Mouse (Mus musculus) liver, embryonic 16.5 days (tissue): ENCODE measurements around the gene Cnep1r1. TPM values are rescaled to one million over a fixed set of nuclear protein-coding genes. Genes with fewer than 3 reads are reported as not detected.

ENCODE experiments used
- ATAC-seq: fragments of 200-750 bp; cut with Nextera tagmentation; 2 replicates; pipeline ENCODE4 v1.8.0; 2017; ENCODE audit warnings: low read depth, mild to moderate bottlenecking, moderate number of reproducible peaks, moderate library complexity
- H3K27ac ChIP-seq: fragments of 300-500 bp; sonication (generic); 2 replicates; pipeline ENCODE4 v1.5.1; 2014; ENCODE audit warnings: mild to moderate bottlenecking, low read length
- H3K27me3 ChIP-seq: fragments of 300-500 bp; sonication (generic); 2 replicates; pipeline ENCODE4 v1.6.1; 2014; ENCODE audit warnings: low read depth, low read length, mixed read lengths; ENCODE audit not compliant: control insufficient read depth, insufficient read depth
- H3K36me3 ChIP-seq: fragments of 300-500 bp; sonication (generic); 2 replicates; pipeline ENCODE4 v1.6.1; 2014; ENCODE audit warnings: mild to moderate bottlenecking; ENCODE audit not compliant: control insufficient read depth, insufficient read depth
- H3K4me1 ChIP-seq: fragments of 300-500 bp; sonication (generic); 2 replicates; pipeline ENCODE4 v1.6.1; 2014; ENCODE audit warnings: low read depth, low read length, mixed read lengths; ENCODE audit not compliant: control insufficient read depth
- H3K4me2 ChIP-seq: fragments of 300-500 bp; sonication (generic); 2 replicates; pipeline ENCODE4 v1.6.1; 2014; ENCODE audit warnings: low read depth, low read length, mixed read lengths
- H3K4me3 ChIP-seq: fragments of 300-500 bp; sonication (generic); 2 replicates; pipeline ENCODE4 v1.5.1; 2014; ENCODE audit warnings: low read depth, mild to moderate bottlenecking, low read length
- H3K9ac ChIP-seq: fragments of 300-500 bp; sonication (generic); 2 replicates; pipeline ENCODE4 v1.6.1; 2014; ENCODE audit warnings: low read depth, low read length
- H3K9me3 ChIP-seq: fragments of 300-500 bp; sonication (generic); replicated peaks from 2 replicates; pipeline ENCODE4 v1.6.1; 2016; ENCODE audit warnings: low read length; ENCODE audit not compliant: control insufficient read depth
- WGBS: fragments of 180-500 bp; shearing (Covaris S2); extraction: QIAGEN DNeasy Blood & Tissue Kit; methylation state at CpG from one replicate; pipeline ENCODE4 v1.1.7; 2014; ENCODE audit not compliant: insufficient replicate concordance; 5-methylcytosine and 5-hydroxymethylcytosine counted together
- polyA plus RNA-seq: library from polyadenylated mRNA; unstranded; fragments of >200 nt; fragmentation: Nextera tagmentation; extraction: Ambion mirVana; gene quantifications from 2 replicates; pipeline ENCODE4 v1.2.1, GENCODE M21; 2015

Cnep1r1 gene
- 22.4 and 25.4 TPM in 2 replicates for polyA plus RNA-seq

DNA sequence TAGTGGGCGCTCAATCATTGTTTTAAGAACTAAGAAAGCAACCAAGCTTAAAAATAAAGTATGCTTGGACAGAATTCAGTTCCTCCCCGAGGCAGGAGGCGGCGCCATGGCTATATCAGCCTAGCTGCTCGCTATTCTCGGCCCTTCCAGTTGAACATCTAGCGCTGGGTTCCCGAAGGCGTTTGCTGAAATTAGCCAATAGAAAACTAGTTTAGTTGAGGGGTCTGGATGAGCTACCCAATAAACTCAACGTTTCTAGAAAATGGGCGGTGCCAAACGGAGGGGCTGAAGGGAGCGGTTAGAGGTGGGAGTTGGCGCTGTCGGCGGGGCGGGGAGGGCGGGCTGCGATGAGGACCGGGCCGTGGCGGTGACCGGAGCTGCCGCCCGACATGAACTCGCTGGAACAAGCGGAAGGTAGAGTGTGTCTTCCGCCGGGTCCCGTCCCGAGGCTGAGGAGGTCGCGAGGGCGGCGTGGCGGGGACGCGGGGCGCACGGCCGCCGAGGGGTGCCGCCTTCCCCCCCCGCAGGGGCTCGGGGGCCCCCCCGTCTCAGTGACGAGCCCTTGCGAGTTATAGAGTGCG, at the start of gene Cnep1r1:
Gene Cnep1r1, plus strand, starts transcription at position 314 of the 581 bp plus-strand sequence.
- peak; percentile 98 for ATAC-seq
- WGBS, result under 1% methylated on average over 49 of the region's 49 CpGs

DNA sequence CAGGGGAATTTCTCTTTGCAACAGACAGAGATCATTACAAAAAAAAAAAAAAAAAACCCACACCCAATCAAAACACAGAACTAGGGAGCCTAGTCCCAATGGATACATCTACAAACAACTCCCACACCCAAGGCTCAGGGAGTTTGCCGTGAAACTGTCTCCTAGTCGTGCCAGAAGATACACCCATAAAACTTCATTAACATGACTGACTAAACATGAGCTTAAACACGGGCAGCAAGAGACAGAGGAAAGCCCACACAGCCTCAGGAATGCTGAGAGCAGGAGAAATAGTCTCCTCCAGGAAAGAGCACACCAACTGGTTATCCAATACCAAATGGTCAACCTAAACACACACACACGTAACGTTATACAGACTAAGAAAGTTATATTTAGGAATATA, 36.4 kb upstream of the Cnep1r1 start:
- no peaks in the 10 kb centered on the region for H3K4me1 ChIP-seq
- no peak overlapping the region for H3K4me2 ChIP-seq
- WGBS, result 51% methylated on average over 5 of the region's 5 CpGs
- H3K9ac ChIP-seq, result no peak overlapping the region
- H3K27me3 ChIP-seq, result no peaks in the 10 kb centered on the region
- no peak overlapping the region for H3K4me3 ChIP-seq
- H3K9me3 ChIP-seq, result no peaks in the 10 kb centered on the region
- H3K36me3 ChIP-seq, result no peaks in the 10 kb centered on the region
- no peak for ATAC-seq
- no peak overlapping the region for H3K27ac ChIP-seq

More for the DNA sequence above, at the start of gene Cnep1r1:
- Histone ChIP-seq H3K4me1 (peaks cover 8% of the 10 kb centered on the region; the same call in 1 of the 2 replicates), H3K36me3 (peaks cover 10% of the 10 kb centered on the region), H3K9me3 (no peaks in the 10 kb centered on the region), H3K27me3 (no peaks in the 10 kb centered on the region; the same call in 1 of the 2 replicates), H3K4me2 (peak within 1 kb of the TSS; percentile 54), H3K4me3 (peak within 1 kb of the TSS; percentile 91), H3K9ac (peak within 1 kb of the TSS; percentile 96), H3K27ac (peak within 1 kb of the TSS; percentile 96)

- H3K27me3 ChIP-seq, result no peaks in the 10 kb centered on the region
- no peak overlapping the region for H3K9ac ChIP-seq
- H3K9me3 ChIP-seq, result no peaks in the 10 kb centered on the region
- H3K27ac ChIP-seq, result no peak overlapping the region
- no peak for ATAC-seq
- no peak overlapping the region for H3K4me3 ChIP-seq
- no peaks in the 10 kb centered on the region for H3K4me1 ChIP-seq
- no peaks in the 10 kb centered on the region for H3K36me3 ChIP-seq
- no peak overlapping the region for H3K4me2 ChIP-seq
Measured at GRCm38 (mm10) chr8:88088006-88088405, 30.6 kb upstream of the Cnep1r1 start.

GRCm38 (mm10) chr8:88091661-88092060, 26.9 kb upstream of the Cnep1r1 start:
- Histone ChIP-seq H3K4me3 (no peak overlapping the region), H3K27ac (no peak overlapping the region), H3K27me3 (no peaks in the 10 kb centered on the region), H3K36me3 (no peaks in the 10 kb centered on the region), H3K4me2 (no peak overlapping the region), H3K9me3 (no peaks in the 10 kb centered on the region), H3K4me1 (no peaks in the 10 kb centered on the region), H3K9ac (no peak overlapping the region)
- ATAC-seq, result no peak
- 52% methylated on average over 2 of the region's 2 CpGs for WGBS

GRCm38 (mm10) chr8:88093367-88093766, 25.2 kb upstream of the Cnep1r1 start:
- no peak for ATAC-seq
- no peaks in the 10 kb centered on the region for H3K27me3 ChIP-seq
- H3K4me2 ChIP-seq, result no peak overlapping the region
- no peaks in the 10 kb centered on the region for H3K36me3 ChIP-seq
- H3K4me3 ChIP-seq, result no peak overlapping the region
- H3K27ac ChIP-seq, result no peak overlapping the region
- 57% methylated on average over 4 of the region's 4 CpGs for WGBS
- no peak overlapping the region for H3K9ac ChIP-seq
- no peaks in the 10 kb centered on the region for H3K9me3 ChIP-seq
- no peaks in the 10 kb centered on the region for H3K4me1 ChIP-seq

- H3K9ac ChIP-seq, result no peak overlapping the region
- no peak for ATAC-seq
- no peaks in the 10 kb centered on the region for H3K36me3 ChIP-seq
- H3K4me3 ChIP-seq, result no peak overlapping the region
- H3K27me3 ChIP-seq, result no peaks in the 10 kb centered on the region
- 65% methylated on average over 4 of the region's 4 CpGs for WGBS
- H3K4me1 ChIP-seq, result no peaks in the 10 kb centered on the region
- no peak overlapping the region for H3K27ac ChIP-seq
- H3K4me2 ChIP-seq, result no peak overlapping the region
- no peaks in the 10 kb centered on the region for H3K9me3 ChIP-seq
Measured at GRCm38 (mm10) chr8:88098856-88099255, 19.7 kb upstream of the Cnep1r1 start.

GRCm38 (mm10) chr8:88099526-88099925, 19.0 kb upstream of the Cnep1r1 start:
- Histone ChIP-seq H3K4me1 (no peaks in the 10 kb centered on the region), H3K27me3 (no peaks in the 10 kb centered on the region), H3K36me3 (no peaks in the 10 kb centered on the region), H3K4me2 (no peak overlapping the region), H3K27ac (no peak overlapping the region), H3K9ac (no peak overlapping the region), H3K9me3 (no peaks in the 10 kb centered on the region), H3K4me3 (no peak overlapping the region)
- ATAC-seq, result no peak
- WGBS, result 0% methylated on average over 1 of the region's 1 CpGs

DNA sequence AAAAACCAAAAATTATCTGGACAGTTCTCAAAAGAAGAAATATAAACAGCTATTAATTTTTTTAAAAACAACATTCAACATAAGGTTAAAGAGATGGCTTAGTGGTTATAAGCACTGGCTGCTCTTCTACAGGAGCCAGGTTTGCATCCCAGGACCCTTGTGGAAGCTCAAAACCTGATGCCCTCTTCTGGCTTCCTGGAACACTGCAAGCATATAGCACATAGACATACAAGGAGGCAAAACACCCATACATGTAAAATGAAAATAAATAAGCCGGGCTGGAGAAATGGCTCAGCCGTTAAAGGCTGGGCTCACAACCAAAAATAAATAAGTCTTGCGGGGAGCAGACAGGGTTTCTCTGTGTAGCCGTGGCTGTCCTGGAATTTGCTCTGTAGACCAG, 9.3 kb upstream of the Cnep1r1 start:
- H3K27ac ChIP-seq, result no peak overlapping the region
- no peaks in the 10 kb centered on the region for H3K36me3 ChIP-seq
- WGBS, result 79% methylated on average over 4 of the region's 4 CpGs
- no peak overlapping the region for H3K9ac ChIP-seq
- no peak for ATAC-seq
- H3K4me2 ChIP-seq, result no peak overlapping the region
- H3K4me3 ChIP-seq, result no peak overlapping the region
- no peaks in the 10 kb centered on the region for H3K27me3 ChIP-seq
- H3K9me3 ChIP-seq, result no peaks in the 10 kb centered on the region
- H3K4me1 ChIP-seq, result no peaks in the 10 kb centered on the region

GRCm38 (mm10) chr8:88119076-88119475, 507 bp downstream of the Cnep1r1 start:
- H3K4me2 ChIP-seq, result peak overlapping the region; percentile 54

More at GRCm38 (mm10) chr8:88119076-88119475, 507 bp downstream of the Cnep1r1 start:
- WGBS, result 0% methylated on average over 11 of the region's 11 CpGs
- ATAC-seq, result peak; percentile 77
- peaks cover 10% of the 10 kb centered on the region for H3K36me3 ChIP-seq
- H3K9ac ChIP-seq, result peak overlapping the region; percentile 96
- H3K27me3 ChIP-seq, result no peaks in the 10 kb centered on the region; the same call in 1 of the 2 replicates
- H3K27ac ChIP-seq, result peak overlapping the region; percentile 96
- no peaks in the 10 kb centered on the region for H3K9me3 ChIP-seq
- peaks cover 8% of the 10 kb centered on the region; the same call in 1 of the 2 replicates for H3K4me1 ChIP-seq
- H3K4me3 ChIP-seq, result peak overlapping the region; percentile 91
